Mouse (Mus musculus): Measurements from ENCODE around the gene Arid3c. TPM values are rescaled to one million over a fixed set of nuclear protein-coding genes. Genes with fewer than 3 reads are reported as not detected.
A peak's percentile ranks its signal among the peaks of the same experiment; 100 is the strongest.

The Arid3c gene
- polyA plus RNA-seq, 1 experiment from 2014 or later, result 0.86 TPM

- Histone ChIP-seq H3K4me1 (replicated peaks) (peaks cover 23% of the 10 kb centered on the region), H3K36me3 (peaks cover 9% of the 10 kb centered on the region), H3K27me3 (no peaks in the 10 kb centered on the region), H3K9me3 (no peaks in the 10 kb centered on the region), H3K9ac (peak overlapping the region; percentile 86), H3K4me2 (peak overlapping the region; percentile 87), H3K4me3 (peak overlapping the region; percentile 87), H3K27ac (replicated peaks) (peak overlapping the region; percentile 90)
- WGBS, result under 1% methylated on average over 27 of the region's 27 CpGs
- ATAC-seq (ENCODE audit: low FRiP score, low read depth), result peak; percentile 96
Measured at GRCm38 (mm10) chr4:41741158-41741560, 10.2 kb upstream of the Arid3c start.

- WGBS, result under 1% methylated on average over 48 of the region's 48 CpGs
- peak; percentile 89 for ATAC-seq (ENCODE audit: low FRiP score, low read depth)
- H3K27me3 ChIP-seq, result no peaks in the 10 kb centered on the region
- peak overlapping the region; percentile 90 for H3K27ac ChIP-seq (replicated peaks)
- H3K9me3 ChIP-seq, result no peaks in the 10 kb centered on the region
- peak overlapping the region; percentile 87 for H3K4me2 ChIP-seq
- H3K4me1 ChIP-seq (replicated peaks), result peaks cover 23% of the 10 kb centered on the region
- H3K9ac ChIP-seq, result peak overlapping the region; percentile 86
- peak overlapping the region; percentile 87 for H3K4me3 ChIP-seq
- peaks cover 9% of the 10 kb centered on the region for H3K36me3 ChIP-seq
Measured at GRCm38 (mm10) chr4:41740380-41741157, 9.6 kb upstream of the Arid3c start.

GRCm38 (mm10) chr4:41739260-41739659 is 8.3 kb upstream of the Arid3c start:
- WGBS, result 94% methylated on average over 13 of the region's 13 CpGs
- Histone ChIP-seq H3K36me3 (peaks cover 9% of the 10 kb centered on the region), H3K4me2 (peak overlapping the region; percentile 87; the same call in 1 of the 2 replicates), H3K4me3 (no peak overlapping the region), H3K9ac (no peak overlapping the region), H3K4me1 (replicated peaks) (peaks cover 23% of the 10 kb centered on the region), H3K27ac (replicated peaks) (no peak overlapping the region), H3K27me3 (no peaks in the 10 kb centered on the region), H3K9me3 (no peaks in the 10 kb centered on the region)
- no peak for ATAC-seq (ENCODE audit: low FRiP score, low read depth)

GRCm38 (mm10) chr4:41738256-41738603 is 7.3 kb upstream of the Arid3c start:
- Histone ChIP-seq H3K9me3 (no peaks in the 10 kb centered on the region), H3K9ac (no peak overlapping the region), H3K4me1 (replicated peaks) (peaks cover 23% of the 10 kb centered on the region), H3K4me3 (no peak overlapping the region), H3K27ac (replicated peaks) (no peak overlapping the region), H3K36me3 (peaks cover 9% of the 10 kb centered on the region), H3K27me3 (peaks cover 8% of the 10 kb centered on the region), H3K4me2 (no peak overlapping the region)
- no peak for ATAC-seq (ENCODE audit: low FRiP score, low read depth)
- 67% methylated on average over 1 of the region's 1 CpGs for WGBS

GRCm38 (mm10) chr4:41737602-41738255 is 6.8 kb upstream of the Arid3c start:
- Histone ChIP-seq H3K27ac (replicated peaks) (no peak overlapping the region), H3K4me1 (replicated peaks) (peaks cover 23% of the 10 kb centered on the region), H3K36me3 (peaks cover 9% of the 10 kb centered on the region), H3K4me3 (no peak overlapping the region), H3K27me3 (peaks cover 13% of the 10 kb centered on the region), H3K9ac (no peak overlapping the region), H3K4me2 (no peak overlapping the region), H3K9me3 (no peaks in the 10 kb centered on the region)
- 47% methylated on average over 8 of the region's 8 CpGs for WGBS
- 0 out of 2 replicates have a peak, but pooled peaks have one; percentile 31 for ATAC-seq (ENCODE audit: low FRiP score, low read depth)

- Histone ChIP-seq H3K4me2 (peak overlapping the region; percentile 30; the same call in 1 of the 2 replicates), H3K4me3 (no peak overlapping the region), H3K9me3 (no peaks in the 10 kb centered on the region), H3K9ac (no peak overlapping the region), H3K27me3 (peaks cover 73% of the 10 kb centered on the region), H3K27ac (replicated peaks) (peak overlapping the region; percentile 44; the same call in 1 of the 2 replicates), H3K36me3 (no peaks in the 10 kb centered on the region), H3K4me1 (replicated peaks) (peaks cover 40% of the 10 kb centered on the region)
- WGBS, result 12% methylated on average over 20 of the region's 20 CpGs
- no peak for ATAC-seq (ENCODE audit: low FRiP score, low read depth)
Measured at GRCm38 (mm10) chr4:41726826-41727621, 3.9 kb downstream of the Arid3c start.

GRCm38 (mm10) chr4:41722918-41723351 is 8.0 kb downstream of the Arid3c start, which contains the start of gene Dctn3:
TSS of gene Dctn3 (minus strand) at chr4:41723170.
- H3K27ac ChIP-seq (replicated peaks), result peak within 1 kb of the TSS; percentile 62
- peaks cover 37% of the 10 kb centered on the region for H3K4me1 ChIP-seq (replicated peaks)
- H3K36me3 ChIP-seq, result peaks cover 13% of the 10 kb centered on the region

GRCm38 (mm10) chr4:41716834-41717233 is 14.1 kb downstream of the Arid3c start:
- H3K27me3 ChIP-seq, result no peaks in the 10 kb centered on the region
- peaks cover 23% of the 10 kb centered on the region for H3K36me3 ChIP-seq
- ATAC-seq (ENCODE audit: low FRiP score, low read depth), result no peak
- no peak overlapping the region for H3K4me3 ChIP-seq
- H3K4me2 ChIP-seq, result no peak overlapping the region
- H3K9ac ChIP-seq, result no peak overlapping the region
- 60% methylated on average over 6 of the region's 6 CpGs for whole genome bisulfite sequencing
- H3K9me3 ChIP-seq, result no peaks in the 10 kb centered on the region
- H3K4me1 ChIP-seq (replicated peaks), result peaks cover 32% of the 10 kb centered on the region
- H3K27ac ChIP-seq (replicated peaks), result no peak overlapping the region

More at GRCm38 (mm10) chr4:41722918-41723351, 8.0 kb downstream of the Arid3c start, which contains the start of gene Dctn3:
- Histone ChIP-seq H3K4me3 (peak within 1 kb of the TSS; percentile 82), H3K4me2 (peak within 1 kb of the TSS; percentile 69), H3K9me3 (no peaks in the 10 kb centered on the region), H3K27me3 (peaks cover 40% of the 10 kb centered on the region), H3K9ac (peak within 1 kb of the TSS; percentile 83)
- WGBS, result under 1% methylated on average over 27 of the region's 27 CpGs
- ATAC-seq (ENCODE audit: low FRiP score, low read depth), result peak; percentile 95

GRCm38 (mm10) chr4:41715596-41715995 is 15.3 kb downstream of the Arid3c start:
- H3K36me3 ChIP-seq, result peaks cover 23% of the 10 kb centered on the region
- no peak overlapping the region for H3K9ac ChIP-seq
- no peak overlapping the region for H3K27ac ChIP-seq (replicated peaks)
- H3K9me3 ChIP-seq, result no peaks in the 10 kb centered on the region
- H3K4me1 ChIP-seq (replicated peaks), result peaks cover 36% of the 10 kb centered on the region
- H3K4me2 ChIP-seq, result no peak overlapping the region
- ATAC-seq (ENCODE audit: low FRiP score, low read depth), result no peak
- 80% methylated on average over 5 of the region's 5 CpGs for WGBS
- no peaks in the 10 kb centered on the region for H3K27me3 ChIP-seq
- no peak overlapping the region for H3K4me3 ChIP-seq

- Histone ChIP-seq H3K36me3 (peaks cover 23% of the 10 kb centered on the region), H3K27me3 (no peaks in the 10 kb centered on the region), H3K9me3 (no peaks in the 10 kb centered on the region), H3K9ac (no peak overlapping the region), H3K4me3 (no peak overlapping the region), H3K4me2 (no peak overlapping the region), H3K4me1 (replicated peaks) (peaks cover 36% of the 10 kb centered on the region), H3K27ac (replicated peaks) (no peak overlapping the region)
- 79% methylated on average over 8 of the region's 8 CpGs for WGBS
- no peak for ATAC-seq (ENCODE audit: low FRiP score, low read depth)
Measured at GRCm38 (mm10) chr4:41715082-41715481, 15.9 kb downstream of the Arid3c start.

GRCm38 (mm10) chr4:41714276-41714675 is 16.7 kb downstream of the Arid3c start:
- Histone ChIP-seq H3K27me3 (no peaks in the 10 kb centered on the region), H3K9ac (no peak overlapping the region)

More at GRCm38 (mm10) chr4:41714276-41714675, 16.7 kb downstream of the Arid3c start:
- 0 out of 2 replicates have a peak, but pooled peaks have one; percentile 10 for ATAC-seq (ENCODE audit: low FRiP score, low read depth)
- Histone ChIP-seq H3K27ac (replicated peaks) (no peak overlapping the region), H3K4me3 (peak overlapping the region; percentile 61), H3K36me3 (peaks cover 18% of the 10 kb centered on the region), H3K4me2 (peak overlapping the region; percentile 83), H3K4me1 (replicated peaks) (peaks cover 36% of the 10 kb centered on the region), H3K9me3 (no peaks in the 10 kb centered on the region)
- WGBS, result 17% methylated on average over 8 of the region's 8 CpGs
